Mouse (Mus musculus): ENCODE results near the gene 1700020N01Rik. TPM values are rescaled to one million over a fixed set of nuclear protein-coding genes. Genes with fewer than 3 reads are reported as not detected.

1700020N01Rik gene
- polyA plus RNA-seq, 1 experiment from 2014 or later: not detected

- Histone ChIP-seq H3K9ac (replicated peaks) (no peak overlapping the region), H3K4me1 (replicated peaks) (no peaks in the 10 kb centered on the region), H3K9me3 (no peaks in the 10 kb centered on the region), H3K27ac (no peak overlapping the region), H3K4me3 (replicated peaks) (no peak overlapping the region), H3K4me2 (replicated peaks) (no peak overlapping the region), H3K36me3 (no peaks in the 10 kb centered on the region), H3K27me3 (no peaks in the 10 kb centered on the region)
- 93% methylated on average over 5 of the region's 5 CpGs for WGBS
- no peak for ATAC-seq
These were observed 28.8 kb upstream of the 1700020N01Rik start for GRCm38 (mm10) chr10:21564189-21564588.

GRCm38 (mm10) chr10:21566074-21566473 is 26.9 kb upstream of the 1700020N01Rik start:
- WGBS: 93% methylated on average over 1 of the region's 1 CpGs
- no peak overlapping the region for H3K9ac ChIP-seq (replicated peaks)

GRCm38 (mm10) chr10:21571615-21572014 is 21.3 kb upstream of the 1700020N01Rik start:
- Histone ChIP-seq H3K9me3 (no peaks in the 10 kb centered on the region), H3K4me2 (replicated peaks) (no peak overlapping the region), H3K27ac (no peak overlapping the region), H3K27me3 (no peaks in the 10 kb centered on the region), H3K4me1 (replicated peaks) (no peaks in the 10 kb centered on the region), H3K4me3 (replicated peaks) (no peak overlapping the region), H3K9ac (replicated peaks) (no peak overlapping the region), H3K36me3 (no peaks in the 10 kb centered on the region)
- 83% methylated on average over 4 of the region's 4 CpGs for WGBS
- ATAC-seq: no peak

More at GRCm38 (mm10) chr10:21566074-21566473, 26.9 kb upstream of the 1700020N01Rik start:
- H3K36me3 ChIP-seq: no peaks in the 10 kb centered on the region
- no peak for ATAC-seq
- no peak overlapping the region for H3K4me3 ChIP-seq (replicated peaks)
- no peaks in the 10 kb centered on the region for H3K4me1 ChIP-seq (replicated peaks)
- no peak overlapping the region for H3K27ac ChIP-seq
- H3K4me2 ChIP-seq (replicated peaks): no peak overlapping the region
- H3K27me3 ChIP-seq: no peaks in the 10 kb centered on the region
- no peaks in the 10 kb centered on the region for H3K9me3 ChIP-seq

DNA sequence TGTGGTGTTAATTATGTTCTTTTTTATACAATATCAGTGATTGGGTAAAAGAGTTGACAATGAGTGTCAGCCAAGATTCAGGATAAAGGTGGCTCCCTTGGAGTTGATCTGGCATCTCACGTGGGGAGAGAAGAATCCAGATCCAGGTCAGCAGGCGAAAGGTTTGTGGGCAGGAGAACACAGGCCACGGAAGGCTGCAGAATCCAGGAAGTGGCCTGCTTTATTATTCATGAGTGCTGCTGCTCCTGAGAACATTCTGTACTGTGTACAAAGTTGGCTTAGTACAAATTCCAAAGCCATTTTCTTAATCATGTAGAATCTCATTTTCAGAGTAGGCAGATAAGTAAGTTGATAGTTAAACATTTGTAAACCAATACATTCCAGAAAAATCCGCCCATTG is 19.2 kb upstream of the 1700020N01Rik start:
- no peaks in the 10 kb centered on the region for H3K9me3 ChIP-seq
- H3K9ac ChIP-seq (replicated peaks): no peak overlapping the region
- H3K36me3 ChIP-seq: no peaks in the 10 kb centered on the region
- 87% methylated on average over 4 of the region's 4 CpGs for WGBS
- no peaks in the 10 kb centered on the region for H3K4me1 ChIP-seq (replicated peaks)
- no peak overlapping the region for H3K4me3 ChIP-seq (replicated peaks)
- H3K4me2 ChIP-seq (replicated peaks): no peak overlapping the region
- ATAC-seq: no peak
- no peaks in the 10 kb centered on the region for H3K27me3 ChIP-seq
- H3K27ac ChIP-seq: no peak overlapping the region

DNA sequence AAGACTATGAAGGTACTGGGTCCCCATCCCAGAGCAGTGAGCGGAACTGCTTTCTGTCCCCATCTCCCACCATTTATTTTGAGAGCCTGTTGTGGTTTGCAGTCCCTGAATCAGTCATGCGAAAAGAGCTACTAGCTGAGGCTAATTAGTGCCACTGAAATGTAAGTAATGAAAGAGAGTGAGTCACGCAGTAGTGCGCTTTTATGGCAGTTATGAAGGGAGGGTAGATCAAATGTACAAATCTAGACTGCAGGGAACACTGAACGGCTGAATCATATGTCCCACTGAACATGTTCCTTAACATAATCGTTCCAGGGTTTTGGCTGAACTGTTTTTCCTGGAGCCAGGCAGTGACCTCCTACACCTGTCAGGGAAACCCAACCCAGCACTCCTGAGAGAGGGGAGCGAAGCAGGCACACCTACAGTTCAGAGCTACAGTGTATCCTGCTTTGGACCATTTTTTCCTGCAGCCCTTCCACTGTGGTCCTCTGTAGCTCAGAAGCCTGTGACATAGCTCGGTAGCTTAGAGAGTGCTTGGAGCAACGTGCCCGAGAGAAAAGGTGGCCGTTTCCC is 17.1 kb upstream of the 1700020N01Rik start:
- Histone ChIP-seq H3K27ac (no peak overlapping the region), H3K9me3 (no peaks in the 10 kb centered on the region), H3K9ac (replicated peaks) (no peak overlapping the region), H3K36me3 (no peaks in the 10 kb centered on the region), H3K4me1 (replicated peaks) (no peaks in the 10 kb centered on the region), H3K4me3 (replicated peaks) (no peak overlapping the region), H3K27me3 (no peaks in the 10 kb centered on the region), H3K4me2 (replicated peaks) (no peak overlapping the region)
- WGBS: 84% methylated on average over 11 of the region's 11 CpGs
- ATAC-seq: no peak

- Histone ChIP-seq H3K27me3 (no peaks in the 10 kb centered on the region), H3K9ac (replicated peaks) (no peak overlapping the region), H3K4me1 (replicated peaks) (no peaks in the 10 kb centered on the region), H3K36me3 (no peaks in the 10 kb centered on the region), H3K4me2 (replicated peaks) (no peak overlapping the region), H3K9me3 (0 out of 2 replicates have a peak, but pooled peaks cover 4% of the 10 kb centered on the region), H3K27ac (no peak overlapping the region), H3K4me3 (replicated peaks) (no peak overlapping the region)
- WGBS: 91% methylated on average over 6 of the region's 6 CpGs
- no peak for ATAC-seq
These were observed 15.1 kb upstream of the 1700020N01Rik start for GRCm38 (mm10) chr10:21577798-21578197.

GRCm38 (mm10) chr10:21581546-21581945 is 11.4 kb upstream of the 1700020N01Rik start:
- H3K27me3 ChIP-seq: no peaks in the 10 kb centered on the region
- no peak overlapping the region for H3K4me2 ChIP-seq (replicated peaks)
- H3K9ac ChIP-seq (replicated peaks): no peak overlapping the region
- no peaks in the 10 kb centered on the region for H3K4me1 ChIP-seq (replicated peaks)
- H3K36me3 ChIP-seq: no peaks in the 10 kb centered on the region
- ATAC-seq: no peak
- no peak overlapping the region for H3K4me3 ChIP-seq (replicated peaks)
- 0 out of 2 replicates have a peak, but pooled peaks cover 4% of the 10 kb centered on the region for H3K9me3 ChIP-seq
- H3K27ac ChIP-seq: no peak overlapping the region
- 95% methylated on average over 1 of the region's 1 CpGs for WGBS

DNA sequence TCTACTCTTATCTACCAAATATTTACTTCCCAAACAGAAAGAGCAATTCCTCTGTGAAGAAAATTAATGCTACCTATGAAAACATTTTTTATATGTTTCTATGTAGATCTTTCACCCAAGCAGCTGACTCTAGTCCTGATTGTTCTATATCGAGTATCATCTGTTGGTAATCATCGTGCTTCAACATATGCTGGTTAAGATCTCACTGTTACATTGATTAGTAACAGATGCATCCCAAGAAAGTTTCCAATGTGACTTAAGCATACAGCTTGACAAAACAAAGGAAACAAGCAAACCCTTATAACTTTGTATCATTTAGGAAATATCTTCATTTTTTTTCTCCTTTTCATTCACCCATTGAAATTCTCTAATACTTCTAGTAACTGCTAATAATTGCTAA is 5.9 kb upstream of the 1700020N01Rik start:
- Histone ChIP-seq H3K27ac (no peak overlapping the region), H3K36me3 (no peaks in the 10 kb centered on the region), H3K27me3 (no peaks in the 10 kb centered on the region), H3K9me3 (no peaks in the 10 kb centered on the region), H3K4me3 (replicated peaks) (no peak overlapping the region), H3K4me1 (replicated peaks) (no peaks in the 10 kb centered on the region), H3K4me2 (replicated peaks) (no peak overlapping the region), H3K9ac (replicated peaks) (no peak overlapping the region)
- no peak for ATAC-seq
- WGBS: 90% methylated on average over 2 of the region's 2 CpGs

- Histone ChIP-seq H3K27ac (no peak overlapping the region), H3K4me3 (replicated peaks) (no peak overlapping the region), H3K4me1 (replicated peaks) (no peaks in the 10 kb centered on the region), H3K4me2 (replicated peaks) (no peak overlapping the region), H3K36me3 (no peaks in the 10 kb centered on the region), H3K27me3 (no peaks in the 10 kb centered on the region), H3K9me3 (no peaks in the 10 kb centered on the region), H3K9ac (replicated peaks) (no peak overlapping the region)
- 83% methylated on average over 4 of the region's 4 CpGs for WGBS
- no peak for ATAC-seq
These were observed 4.7 kb upstream of the 1700020N01Rik start for GRCm38 (mm10) chr10:21588007-21588852.

GRCm38 (mm10) chr10:21600931-21601330 is 8.0 kb downstream of the 1700020N01Rik start:
- H3K4me2 ChIP-seq (replicated peaks): no peak overlapping the region
- H3K36me3 ChIP-seq: no peaks in the 10 kb centered on the region
- no peaks in the 10 kb centered on the region for H3K9me3 ChIP-seq
- no peaks in the 10 kb centered on the region for H3K27me3 ChIP-seq
- 53% methylated on average over 5 of the region's 5 CpGs for WGBS
- H3K27ac ChIP-seq: no peak overlapping the region
- H3K9ac ChIP-seq (replicated peaks): no peak overlapping the region
- no peak for ATAC-seq
- peaks cover 6% of the 10 kb centered on the region; the same call in 1 of the 2 replicates for H3K4me1 ChIP-seq (replicated peaks)
- no peak overlapping the region for H3K4me3 ChIP-seq (replicated peaks)

GRCm38 (mm10) chr10:21604476-21604875 is 11.5 kb downstream of the 1700020N01Rik start:
- no peak overlapping the region for H3K4me2 ChIP-seq (replicated peaks)
- no peak overlapping the region for H3K4me3 ChIP-seq (replicated peaks)
- H3K27ac ChIP-seq: no peak overlapping the region
- no peaks in the 10 kb centered on the region for H3K9me3 ChIP-seq
- no peak overlapping the region for H3K9ac ChIP-seq (replicated peaks)
- H3K27me3 ChIP-seq: no peaks in the 10 kb centered on the region
- 72% methylated on average over 8 of the region's 8 CpGs for WGBS
- H3K4me1 ChIP-seq (replicated peaks): peaks cover 6% of the 10 kb centered on the region; the same call in 1 of the 2 replicates
- no peaks in the 10 kb centered on the region for H3K36me3 ChIP-seq
- ATAC-seq: no peak

GRCm38 (mm10) chr10:21605011-21605571 is 12.1 kb downstream of the 1700020N01Rik start:
- peaks cover 6% of the 10 kb centered on the region; the same call in 1 of the 2 replicates for H3K4me1 ChIP-seq (replicated peaks)

More at GRCm38 (mm10) chr10:21605011-21605571, 12.1 kb downstream of the 1700020N01Rik start:
- Histone ChIP-seq H3K27me3 (no peaks in the 10 kb centered on the region), H3K4me2 (replicated peaks) (no peak overlapping the region), H3K9ac (replicated peaks) (no peak overlapping the region), H3K36me3 (no peaks in the 10 kb centered on the region), H3K4me3 (replicated peaks) (no peak overlapping the region), H3K27ac (no peak overlapping the region), H3K9me3 (no peaks in the 10 kb centered on the region)
- 59% methylated on average over 4 of the region's 4 CpGs for WGBS
- ATAC-seq: peak; percentile 46; the same call in 1 of the 2 replicates
